Mouse (Mus musculus) thymus, adult 2 months (tissue): ENCODE results near the gene Arhgap44.

Experiments used
- CTCF ChIP-seq: fragments of 200-500 bp; IDR thresholded peaks from 2 replicates; pipeline ENCODE4 v1.5.1; 2012; ENCODE audit warnings: mild to moderate bottlenecking, control low read depth, low read length, moderate library complexity, borderline replicate concordance; ENCODE audit not compliant: control insufficient read depth, poor library complexity, insufficient read depth; ENCODE audit errors: extremely low read depth
- POLR2A ChIP-seq: fragments of 200-500 bp; IDR thresholded peaks from 2 replicates; pipeline ENCODE4 v1.6.1; 2012; ENCODE audit warnings: mild to moderate bottlenecking, low read length, control low read depth, moderate library complexity; ENCODE audit not compliant: control insufficient read depth, poor library complexity, insufficient read depth; ENCODE audit errors: extremely low read depth

DNA sequence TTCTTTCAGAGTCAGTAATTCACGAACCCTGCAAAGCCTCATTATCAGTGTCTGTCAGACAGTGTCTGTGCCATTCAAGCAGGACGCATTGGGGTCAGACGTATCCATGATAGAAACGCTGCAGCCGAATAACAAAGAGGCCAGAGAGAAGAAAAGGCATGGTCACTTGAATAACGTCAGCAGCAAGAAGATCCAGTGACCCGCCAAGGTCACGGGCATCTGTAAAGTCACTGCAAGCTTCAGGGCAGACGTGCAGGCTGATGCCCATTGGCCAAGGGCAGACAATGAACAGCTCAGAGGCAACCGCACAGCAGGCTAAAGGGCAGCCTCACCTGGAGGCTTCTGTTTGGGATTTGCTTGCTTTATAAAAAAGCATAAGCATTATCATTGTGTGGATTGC lies 52.7 kb downstream of the Arhgap44 start:
- no peak for TF ChIP-seq POLR2A
- no peak for TF ChIP-seq CTCF
